Mouse (Mus musculus) testis, adult 2 months (tissue): ENCODE results near the gene Mroh3.

Experiments used
- CTCF ChIP-seq: fragments of 200-500 bp; IDR thresholded peaks from 2 replicates; pipeline ENCODE4 v1.5.1; 2012; ENCODE audit warnings: low read depth, mild to moderate bottlenecking, inconsistent platforms, low read length, moderate library complexity; ENCODE audit not compliant: control insufficient read depth, insufficient read depth, insufficient replicate concordance
- POLR2A ChIP-seq: fragments of 200-500 bp; IDR thresholded peaks from 2 replicates; pipeline ENCODE4 v1.6.1; 2012; ENCODE audit warnings: low read depth, mild to moderate bottlenecking, inconsistent platforms, low read length, moderate library complexity; ENCODE audit not compliant: control insufficient read depth

DNA sequence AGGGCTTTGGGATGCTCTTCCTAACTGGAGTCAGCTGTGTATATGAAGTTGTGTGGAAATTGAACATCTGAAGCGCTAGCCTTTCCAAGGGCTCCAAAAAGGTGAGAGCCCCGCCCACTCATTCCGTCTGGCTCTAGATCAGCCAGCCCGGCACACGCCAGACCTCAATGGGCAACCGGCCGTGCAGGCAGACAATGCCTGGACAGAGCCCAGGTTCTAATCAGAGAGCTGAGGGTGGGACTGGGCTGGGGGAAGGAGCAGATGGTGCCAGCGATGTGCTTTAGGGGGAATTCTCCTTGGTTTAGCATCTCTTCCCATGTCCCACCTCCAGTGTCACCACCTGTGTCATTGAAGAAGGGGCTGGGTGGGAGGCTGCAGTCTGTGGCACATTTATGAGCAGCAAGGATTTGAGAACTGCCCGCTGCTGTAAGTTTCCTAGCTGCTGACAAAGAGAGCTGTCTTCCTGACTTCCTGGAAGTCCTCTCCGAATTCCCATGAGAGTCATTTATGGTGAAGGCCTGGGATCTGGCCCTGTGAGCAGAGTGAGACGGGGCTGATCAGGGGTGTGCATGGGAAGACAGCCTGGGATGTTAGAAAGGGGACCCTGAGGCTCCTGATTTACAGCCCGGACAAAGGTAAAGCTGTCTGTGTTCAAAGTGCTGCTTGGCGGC lies 78.9 kb downstream of the Mroh3 start:
- TF ChIP-seq POLR2A, result no peak
- no peak for TF ChIP-seq CTCF
